Mouse (Mus musculus): ENCODE results near the gene Spred2.
A peak's percentile ranks its signal among the peaks of the same experiment; 100 is the strongest.

GRCm38 (mm10) chr11:19966294-19966693 is 42.1 kb downstream of the Spred2 start:
- TF ChIP-seq CTCF (IDR thresholded peaks at IDR 0.05; ENCODE audit: low read depth) (no peak), EP300 (IDR thresholded peaks at IDR 0.05; ENCODE audit: low read depth) (peak; percentile 31; the same call in 1 of the 2 replicates)
